Comparison of ENCODE assay signal across 7 mouse cellular contexts in the genomic region with DNA sequence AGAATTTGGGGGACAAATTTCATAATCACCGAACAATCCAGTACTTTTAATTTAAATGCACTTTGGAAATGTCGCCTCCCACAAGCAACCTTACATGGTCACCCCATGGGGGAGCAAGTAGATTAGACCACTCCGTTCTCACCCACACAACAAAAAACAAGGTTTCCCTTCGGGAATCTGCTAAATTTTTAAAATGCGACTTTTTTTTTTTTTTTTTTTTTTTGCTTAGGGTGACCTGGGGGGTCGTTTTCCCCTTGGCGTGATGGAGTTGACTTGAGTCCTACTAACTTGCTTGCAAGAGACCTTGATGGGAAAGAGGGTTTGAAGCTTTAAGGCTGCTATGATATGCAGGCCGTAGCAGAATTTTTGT. TPM values are rescaled to one million over a fixed set of nuclear protein-coding genes. Genes with fewer than 3 reads are reported as not detected.
DNase-seq lines count a peak whose midpoint lies in the region; ATAC-seq lines count a peak whose summit lies in the region.

No protein-coding gene starts in this region.

- H3K36me3 ChIP-seq in lung, embryonic 16.5 days (ENCODE audit: control insufficient read depth, insufficient read depth, low read length) = no peaks in the 10 kb centered on the region
- H3K36me3 ChIP-seq in forebrain, embryonic 10.5 days (replicated peaks) = no peaks in the 10 kb centered on the region
- H3K36me3 ChIP-seq in limb, embryonic 12.5 days = no peaks in the 10 kb centered on the region
- H3K36me3 ChIP-seq in stomach, embryonic 14.5 days (ENCODE audit: control insufficient read depth, insufficient read depth, low read length) = no peaks in the 10 kb centered on the region

- no peak for ATAC-seq in lung, embryonic 16.5 days (ENCODE audit: low read depth)
- ATAC-seq in limb, embryonic 12.5 days (ENCODE audit: insufficient number of reproducible peaks, insufficient read depth, low FRiP score, low TSS enrichment, low read depth) = no peak
- no peak for ATAC-seq in stomach, embryonic 14.5 days (ENCODE audit: insufficient number of reproducible peaks, insufficient read depth, low FRiP score, low read depth)

- H3K9ac ChIP-seq in lung, embryonic 16.5 days (ENCODE audit: low read length) = peak overlapping the region; percentile 17; the same call in 1 of the 2 replicates
- no peak overlapping the region for H3K9ac ChIP-seq in limb, embryonic 12.5 days (replicated peaks)
- no peak overlapping the region for H3K9ac ChIP-seq in stomach, embryonic 14.5 days (replicated peaks; ENCODE audit: low read depth, low read length)

- H3K9me3 ChIP-seq in lung, embryonic 16.5 days (ENCODE audit: control insufficient read depth, low read length) = no peaks in the 10 kb centered on the region
- H3K9me3 ChIP-seq in forebrain, embryonic 10.5 days = no peaks in the 10 kb centered on the region
- no peaks in the 10 kb centered on the region for H3K9me3 ChIP-seq in limb, embryonic 12.5 days
- H3K9me3 ChIP-seq in stomach, embryonic 14.5 days (ENCODE audit: control insufficient read depth, low read depth, low read length) = no peaks in the 10 kb centered on the region

- H3K4me2 ChIP-seq in lung, embryonic 16.5 days (ENCODE audit: low read depth, low read length) = peak overlapping the region; percentile 55
- peak overlapping the region; percentile 84 for H3K4me2 ChIP-seq in limb, embryonic 12.5 days
- H3K4me2 ChIP-seq in stomach, embryonic 14.5 days (replicated peaks; ENCODE audit: low read depth, low read length) = peak overlapping the region; percentile 46

- DNase-seq in lung, postnatal 14 days = no peak
- DNase-seq in forebrain, embryonic 10.5 days (ENCODE audit: extremely low spot score, low spot score) = no peak
- no peak for DNase-seq in embryo, embryonic 9.5 days (ENCODE audit: extremely low spot score)
- no peak for DNase-seq in left cerebral cortex, adult 11 months (ENCODE audit: low spot score)

- 20% methylated on average over 8 of the region's 8 CpGs for WGBS in lung, embryonic 16.5 days
- 15% methylated on average over 8 of the region's 8 CpGs for WGBS in forebrain, embryonic 10.5 days
- WGBS in limb, embryonic 12.5 days = 11% methylated on average over 8 of the region's 8 CpGs
- 24% methylated on average over 8 of the region's 8 CpGs for WGBS in stomach, embryonic 14.5 days

- peak overlapping the region; percentile 51 for H3K4me3 ChIP-seq in lung, embryonic 16.5 days (ENCODE audit: low read length)
- peak overlapping the region; percentile 67 for H3K4me3 ChIP-seq in forebrain, embryonic 10.5 days
- peak overlapping the region; percentile 90 for H3K4me3 ChIP-seq in limb, embryonic 12.5 days (replicated peaks)
- peak overlapping the region; percentile 93 for H3K4me3 ChIP-seq in stomach, embryonic 14.5 days (ENCODE audit: low read depth, low read length)

- no peaks in the 10 kb centered on the region for H3K27me3 ChIP-seq in lung, embryonic 16.5 days (ENCODE audit: control insufficient read depth, insufficient read depth, low read depth, low read length)
- peaks cover 22% of the 10 kb centered on the region for H3K27me3 ChIP-seq in forebrain, embryonic 10.5 days (ENCODE audit: poor library complexity, severe bottlenecking)
- no peaks in the 10 kb centered on the region for H3K27me3 ChIP-seq in limb, embryonic 12.5 days
- H3K27me3 ChIP-seq in stomach, embryonic 14.5 days (ENCODE audit: control insufficient read depth, insufficient read depth, low read length) = no peaks in the 10 kb centered on the region

- H3K4me1 ChIP-seq in lung, embryonic 16.5 days (replicated peaks; ENCODE audit: control insufficient read depth, insufficient read depth, low read length) = peaks cover 30% of the 10 kb centered on the region
- peaks cover 54% of the 10 kb centered on the region for H3K4me1 ChIP-seq in forebrain, embryonic 10.5 days
- peaks cover 34% of the 10 kb centered on the region for H3K4me1 ChIP-seq in limb, embryonic 12.5 days (replicated peaks)
- peaks cover 26% of the 10 kb centered on the region for H3K4me1 ChIP-seq in stomach, embryonic 14.5 days (ENCODE audit: control insufficient read depth, insufficient read depth, low read length)

- peak overlapping the region; percentile 90 for H3K27ac ChIP-seq in lung, embryonic 16.5 days (ENCODE audit: low read length)
- H3K27ac ChIP-seq in forebrain, embryonic 10.5 days = peak overlapping the region; percentile 89
- H3K27ac ChIP-seq in limb, embryonic 12.5 days = peak overlapping the region; percentile 86
- H3K27ac ChIP-seq in stomach, embryonic 14.5 days (ENCODE audit: low read length) = peak overlapping the region; percentile 74

RNA-seq across cellular contexts. Expression of a gene that starts 0.8 kb away (rescaled TPM):
- polyA plus RNA-seq in lung, embryonic 16.5 days (2015; fragmentation: Nextera tagmentation; extraction: Ambion mirVana) = 19.7 and 20.7 TPM in 2 replicates
- 10.6 and 12.2 TPM in 2 replicates for polyA plus RNA-seq in forebrain, embryonic 10.5 days (2016; fragmentation: Nextera tagmentation; extraction: Ambion mirVana)
- 20.2 and 22.2 TPM in 2 replicates for polyA plus RNA-seq in limb, embryonic 12.5 days (2016; fragmentation: Nextera tagmentation; extraction: Ambion mirVana)
- polyA plus RNA-seq in stomach, embryonic 14.5 days (2014; fragmentation: Nextera tagmentation; extraction: Ambion mirVana) = 19.4 and 20.7 TPM in 2 replicates
